Mouse (Mus musculus): ENCODE data around the gene Ccnc.

Gene Ccnc

DNA sequence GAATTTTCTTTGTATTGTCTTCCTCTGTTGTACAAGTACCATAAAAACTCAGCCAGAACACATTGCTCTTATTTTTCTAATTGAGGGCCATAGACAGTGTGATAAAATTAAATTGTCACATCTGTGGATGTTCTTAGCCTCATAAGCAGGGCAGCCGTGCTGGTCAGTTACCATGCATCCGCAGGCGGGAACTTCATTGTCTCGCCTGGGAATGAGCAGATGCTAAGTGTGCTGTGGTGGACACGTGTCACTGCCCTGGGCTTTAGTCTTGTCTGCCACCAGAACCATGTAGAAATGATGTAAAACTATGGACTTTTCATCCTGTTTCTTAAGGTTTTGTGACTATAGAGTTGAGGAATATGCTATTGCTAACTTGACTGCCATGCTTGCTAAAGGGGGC, 79.7 kb downstream of the Ccnc start:
- no peak for DNase-seq (ENCODE audit: low spot score)

All from adipocyte (in vitro differentiated cells).